Mouse (Mus musculus) ovary, postnatal 10 days (tissue): ENCODE measurements around the gene 4930524N10Rik.

Source experiments
- DNase-seq: peaks from one replicate; pipeline ENCODE4 v3.0.0; 2022; ENCODE audit warnings: low spot score

Gene 4930524N10Rik

DNA sequence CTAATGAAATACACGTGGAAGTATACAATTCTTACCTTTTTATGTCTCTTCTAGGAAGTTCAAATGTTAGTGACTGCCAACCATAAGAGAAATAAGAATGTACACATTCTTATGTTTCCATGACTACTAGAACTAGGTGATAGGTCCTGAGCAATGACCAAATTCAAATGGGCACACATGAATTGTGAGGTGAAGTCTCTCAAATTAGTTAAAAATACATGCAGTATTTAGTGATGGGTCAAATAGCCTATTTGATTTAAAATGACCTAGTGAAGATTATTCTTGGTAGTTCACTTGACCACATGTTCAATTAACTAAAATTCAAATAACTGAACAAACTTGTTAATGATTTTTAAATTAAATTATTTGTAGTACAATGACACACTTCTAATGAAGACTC, at the start of gene 4930524N10Rik:
Gene 4930524N10Rik, minus strand, starts transcription at position 101 of the 400 bp plus-strand sequence.
- DNase-seq = no peak

DNA sequence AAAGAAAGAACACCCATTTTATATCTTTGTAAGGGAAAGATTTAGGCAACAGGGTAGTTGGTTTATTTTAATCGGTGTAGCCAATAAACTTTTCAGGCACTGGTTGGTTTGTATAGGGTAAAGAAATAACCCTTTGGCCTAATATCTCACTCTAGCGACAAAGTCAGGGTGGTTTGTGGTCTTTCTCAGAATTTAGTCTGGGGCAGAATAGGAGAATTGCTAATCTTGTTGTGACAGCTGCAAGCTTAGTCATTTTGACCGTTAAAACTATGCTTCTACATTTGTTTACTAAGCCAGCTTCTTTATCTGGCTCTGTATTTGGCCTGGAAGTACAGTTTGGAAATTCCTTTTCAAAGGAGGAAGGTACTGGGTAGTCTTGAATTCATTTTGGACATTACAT, 6.8 kb upstream of the 4930524N10Rik start:
- DNase-seq = no peak

DNA sequence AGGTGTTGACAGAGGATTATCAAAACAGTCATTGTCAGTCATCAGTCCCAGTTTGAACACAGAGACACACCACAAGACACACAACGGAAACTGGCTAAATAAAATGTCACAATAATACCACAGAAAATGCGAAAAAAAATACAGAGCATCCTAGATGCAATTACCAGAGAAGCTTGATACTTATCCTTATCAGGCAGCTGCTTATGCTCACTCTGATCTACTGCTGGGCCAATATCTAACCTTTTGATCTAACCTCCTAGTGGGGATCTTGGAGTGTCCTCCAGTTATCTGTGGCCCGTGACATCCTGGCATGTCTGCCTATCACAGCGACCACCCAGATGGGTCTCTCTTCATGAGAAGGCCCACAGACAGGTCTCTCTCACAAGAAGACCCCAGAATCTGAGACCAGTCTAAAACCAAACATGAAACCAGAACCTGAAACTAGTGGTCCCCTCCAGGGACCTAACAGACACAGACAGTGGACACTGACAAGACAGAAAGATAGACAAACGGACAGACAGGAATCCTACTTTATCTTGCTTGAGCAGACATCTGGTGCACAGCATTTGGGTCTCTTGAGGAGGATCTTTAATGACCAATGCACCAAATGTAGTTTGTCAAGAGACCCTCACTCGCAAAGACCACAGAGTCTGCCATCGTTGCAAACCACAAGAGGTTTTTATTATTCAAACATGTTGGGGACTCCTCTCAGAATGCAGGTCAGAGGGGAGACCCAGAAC, 6.3 kb upstream of the 4930524N10Rik start:
- DNase-seq = no peak

DNA sequence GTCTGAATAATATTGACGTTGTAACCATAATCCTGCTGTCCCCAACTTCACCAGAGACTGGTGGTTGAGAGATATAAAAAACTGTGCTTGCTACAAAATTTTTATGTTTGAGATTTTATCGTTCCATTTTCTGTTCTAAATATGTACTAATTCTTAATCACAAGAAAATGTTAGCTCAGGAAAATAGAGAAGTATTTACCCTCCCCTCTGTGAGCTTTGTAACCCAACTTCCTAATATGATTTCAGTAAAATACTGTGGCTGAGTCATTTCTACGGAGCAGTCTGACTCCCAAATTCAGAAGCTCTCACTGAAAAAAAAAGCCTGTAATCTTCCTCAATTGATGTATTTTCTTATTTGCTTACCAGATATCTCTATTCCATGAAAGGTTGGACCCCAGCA, 4.7 kb upstream of the 4930524N10Rik start:
- no peak for DNase-seq
